ENCODE assay signal across 21 mouse cellular contexts in genomic region chrX:76110763-76111474, GRCm38 (mm10).
DNase-seq lines count a peak whose midpoint lies in the region; ATAC-seq lines count a peak whose summit lies in the region.
"Had no signal": no experiment of that assay in that cellular context is flagged by ENCODE, and none has a peak within 500 bp of the region (broad histone marks: within the 10 kb centered on the region; RNA-seq: fewer than 3 reads in every experiment).

No protein-coding gene starts in this region.

- H3K9me3 ChIP-seq in heart, embryonic 12.5 days (replicated peaks): no peaks in the 10 kb centered on the region
- H3K9me3 ChIP-seq in kidney, embryonic 16.5 days (ENCODE audit: low read length): no peaks in the 10 kb centered on the region
- H3K9me3 ChIP-seq: embryonic facial prominence, embryonic 15.5 days; forebrain, embryonic 12.5 days; hindbrain, embryonic 13.5 days; limb, embryonic 15.5 days; midbrain, embryonic 13.5 days; neural tube, embryonic 15.5 days had no signal

- no peak for DNase-seq in heart, postnatal 36 days
- no peak for DNase-seq in kidney, postnatal 14 days
- peak; percentile 9 for DNase-seq in brain, adult 2 months (ENCODE audit: low read depth, low spot score)
- peak; percentile 26 for DNase-seq in mesoderm, embryonic 11.5 days (ENCODE audit: low read depth, low spot score)
- DNase-seq in urinary bladder, postnatal 14 days (ENCODE audit: low spot score): no peak
- DNase-seq: adrenal gland, postnatal 14 days; cerebellum, adult 2 months; kidney, postnatal 25 days; layer of hippocampus, adult 9-11 months; thymus, postnatal 4 days had no signal

- H3K4me1 ChIP-seq in heart, embryonic 12.5 days (replicated peaks): 0 out of 2 replicates have a peak, but pooled peaks cover 3% of the 10 kb centered on the region
- no peaks in the 10 kb centered on the region for H3K4me1 ChIP-seq in kidney, embryonic 16.5 days (ENCODE audit: insufficient read depth, low read length)
- H3K4me1 ChIP-seq: embryonic facial prominence, embryonic 15.5 days; forebrain, embryonic 12.5 days; hindbrain, embryonic 13.5 days; limb, embryonic 15.5 days; midbrain, embryonic 13.5 days; neural tube, embryonic 15.5 days had no signal

- H3K4me3 ChIP-seq in heart, embryonic 12.5 days: no peak overlapping the region
- H3K4me3 ChIP-seq in kidney, embryonic 16.5 days (ENCODE audit: low read length): no peak overlapping the region
- H3K4me3 ChIP-seq: embryonic facial prominence, embryonic 15.5 days; forebrain, embryonic 12.5 days; hindbrain, embryonic 13.5 days; limb, embryonic 15.5 days; midbrain, embryonic 13.5 days; neural tube, embryonic 15.5 days had no signal

- intact Hi-C loops in heart, postnatal 36 days (cut with DNase I): loop anchor here (10.0 kb wide), 1 partner anchor 236 kb away; the partner anchor contains the start of gene Pls3

- H3K9ac ChIP-seq in heart, embryonic 12.5 days: no peak overlapping the region
- H3K9ac ChIP-seq in kidney, embryonic 16.5 days (replicated peaks; ENCODE audit: low read length): no peak overlapping the region
- H3K9ac ChIP-seq: embryonic facial prominence, embryonic 15.5 days; forebrain, embryonic 12.5 days; hindbrain, embryonic 13.5 days; limb, embryonic 15.5 days; midbrain, embryonic 13.5 days; neural tube, embryonic 15.5 days had no signal

- no peaks in the 10 kb centered on the region for H3K36me3 ChIP-seq in heart, embryonic 12.5 days
- no peaks in the 10 kb centered on the region for H3K36me3 ChIP-seq in kidney, embryonic 16.5 days (ENCODE audit: insufficient read depth, low read length)
- H3K36me3 ChIP-seq: embryonic facial prominence, embryonic 15.5 days; forebrain, embryonic 12.5 days; hindbrain, embryonic 13.5 days; limb, embryonic 15.5 days; midbrain, embryonic 13.5 days; neural tube, embryonic 15.5 days had no signal

- no peak overlapping the region for H3K4me2 ChIP-seq in heart, embryonic 12.5 days
- H3K4me2 ChIP-seq in kidney, embryonic 16.5 days (replicated peaks; ENCODE audit: low read depth, low read length): no peak overlapping the region
- H3K4me2 ChIP-seq: embryonic facial prominence, embryonic 15.5 days; forebrain, embryonic 12.5 days; hindbrain, embryonic 13.5 days; limb, embryonic 15.5 days; midbrain, embryonic 13.5 days; neural tube, embryonic 15.5 days had no signal

- 0 out of 2 replicates have a peak overlapping the region, but pooled peaks have one; percentile 43 for H3K27ac ChIP-seq in heart, embryonic 12.5 days (ENCODE audit: poor library complexity, severe bottlenecking)
- peak overlapping the region; percentile 29; the same call in 1 of the 2 replicates for H3K27ac ChIP-seq in kidney, embryonic 16.5 days (ENCODE audit: low read length)
- H3K27ac ChIP-seq: embryonic facial prominence, embryonic 15.5 days; forebrain, embryonic 12.5 days; hindbrain, embryonic 13.5 days; limb, embryonic 15.5 days; midbrain, embryonic 13.5 days; neural tube, embryonic 15.5 days had no signal

- H3K27me3 ChIP-seq in heart, embryonic 12.5 days (replicated peaks): no peaks in the 10 kb centered on the region
- no peaks in the 10 kb centered on the region for H3K27me3 ChIP-seq in kidney, embryonic 16.5 days (ENCODE audit: insufficient read depth, low read length)
- H3K27me3 ChIP-seq: embryonic facial prominence, embryonic 15.5 days; forebrain, embryonic 12.5 days; hindbrain, embryonic 13.5 days; limb, embryonic 15.5 days; midbrain, embryonic 13.5 days; neural tube, embryonic 15.5 days had no signal

- 35% methylated on average over 4 of the region's 4 CpGs for WGBS in heart, embryonic 12.5 days
- 36% methylated on average over 4 of the region's 4 CpGs for WGBS in kidney, embryonic 16.5 days

- no peak for ATAC-seq in heart, embryonic 12.5 days (ENCODE audit: insufficient number of reproducible peaks, low FRiP score)
- ATAC-seq in kidney, embryonic 16.5 days (ENCODE audit: low FRiP score, low TSS enrichment): no peak
- ATAC-seq: activated CD4-positive, CD25-positive, alpha-beta regulatory T cell, adult 4 months; intestine, postnatal 0 days; midbrain, embryonic 13.5 days; Patski had no signal

Comparison
In these comparisons a context has a peak if more than half of its experiments do, and no peak if none do; other contexts are left out.
1. DNase-seq: peak in brain, adult 2 months (single experiment) and mesoderm, embryonic 11.5 days (single experiment); none in heart, postnatal 36 days (0 of 2), kidney, postnatal 14 days (single experiment) and urinary bladder, postnatal 14 days (single experiment).